Mouse (Mus musculus) embryonic fibroblast, embryonic 13.5 days (primary cell): Measurements from ENCODE around the gene Tnrc6b.

ENCODE experiments used
- CTCF ChIP-seq: IDR thresholded peaks from 2 replicates; pipeline ENCODE4 v1.5.1; 2011; ENCODE audit warnings: mild to moderate bottlenecking, control low read depth, low read length, moderate library complexity, borderline replicate concordance; ENCODE audit not compliant: insufficient read depth
- POLR2A ChIP-seq: IDR thresholded peaks from 2 replicates; pipeline ENCODE4 v1.6.1; 2011; ENCODE audit warnings: low read depth, mild to moderate bottlenecking, control low read depth, low read length, moderate library complexity

GRCm38 (mm10) chr15:80897911-80898310 is 186.8 kb downstream of the Tnrc6b start:
- no peak for TF ChIP-seq CTCF
- TF ChIP-seq POLR2A, result no peak
